Mouse (Mus musculus) forebrain, embryonic 11.5 days (tissue): ENCODE measurements around the gene Hprt. TPM values are rescaled to one million over a fixed set of nuclear protein-coding genes. Genes with fewer than 3 reads are reported as not detected.
"Not testable (repeated sequence)": the region's sequence is repeated elsewhere in the genome, so short reads cannot be mapped to it uniquely, and the experiment has no call there.

Experiments used
- ATAC-seq: fragments of 200-750 bp; cut with Nextera tagmentation; replicated peaks from 2 replicates; pipeline ENCODE4 v1.8.0; 2017; ENCODE audit warnings: moderate TSS enrichment; ENCODE audit not compliant: low FRiP score
- DNase-seq: peaks from one replicate; pipeline ENCODE4 v3.0.0-alpha.2; 2017; ENCODE audit warnings: low spot score
- H3K27ac ChIP-seq: fragments of 300-500 bp; sonication (generic); 2 replicates; pipeline ENCODE4 v1.5.1; 2014; ENCODE audit warnings: low read depth, low read length
- H3K27me3 ChIP-seq: fragments of 300-500 bp; sonication (generic); 2 replicates; pipeline ENCODE4 v1.6.1; 2014; ENCODE audit warnings: mild to moderate bottlenecking, low read length, mixed read lengths; ENCODE audit not compliant: control insufficient read depth, insufficient read depth
- H3K36me3 ChIP-seq: fragments of 300-500 bp; sonication (generic); 2 replicates; pipeline ENCODE4 v1.6.1; 2014; ENCODE audit warnings: mild to moderate bottlenecking, low read length, moderate library complexity, mixed read lengths; ENCODE audit not compliant: control insufficient read depth, insufficient read depth
- H3K4me1 ChIP-seq: fragments of 300-500 bp; sonication (generic); replicated peaks from 2 replicates; pipeline ENCODE4 v1.6.1; 2014; ENCODE audit warnings: low read length, mixed read lengths; ENCODE audit not compliant: control insufficient read depth, insufficient read depth
- H3K4me2 ChIP-seq: fragments of 300-500 bp; sonication (generic); 2 replicates; pipeline ENCODE4 v1.6.1; 2014; ENCODE audit warnings: low read depth, mild to moderate bottlenecking, low read length, moderate library complexity, mixed read lengths; ENCODE audit not compliant: severe bottlenecking
- H3K4me3 ChIP-seq: fragments of 300-500 bp; sonication (generic); 2 replicates; pipeline ENCODE4 v1.5.1; 2014; ENCODE audit warnings: low read depth, low read length
- H3K9ac ChIP-seq: fragments of 300-500 bp; sonication (generic); 2 replicates; pipeline ENCODE4 v1.6.1; 2014; ENCODE audit warnings: low read length
- H3K9me3 ChIP-seq: fragments of 300-500 bp; sonication (generic); 2 replicates; pipeline ENCODE4 v1.6.1; 2016; ENCODE audit warnings: low read length, mixed read lengths; ENCODE audit not compliant: control insufficient read depth
- WGBS: fragments of 180-500 bp; shearing (Covaris S2); extraction: QIAGEN DNeasy Blood & Tissue Kit; methylation state at CpG from one replicate; pipeline ENCODE4 v1.1.7; 2014; 5-methylcytosine and 5-hydroxymethylcytosine counted together
- polyA plus RNA-seq: library from polyadenylated mRNA; unstranded; fragments of >200 nt; fragmentation: Nextera tagmentation; extraction: Ambion mirVana; gene quantifications from 2 replicates; pipeline ENCODE4 v1.2.1, GENCODE M21; 2014

The Hprt gene
- polyA plus RNA-seq, 1 experiment from 2014 or later: 81.6 TPM

- H3K4me2 ChIP-seq: no peak overlapping the region
- H3K27ac ChIP-seq: no peak overlapping the region
- H3K36me3 ChIP-seq: no peaks in the 10 kb centered on the region
- H3K4me3 ChIP-seq: no peak overlapping the region
- no peaks in the 10 kb centered on the region for H3K4me1 ChIP-seq
- no peaks in the 10 kb centered on the region for H3K9me3 ChIP-seq
- WGBS: 95% methylated on average over 1 of the region's 1 CpGs
- ATAC-seq (no peak), DNase-seq (no peak)
- no peak overlapping the region for H3K9ac ChIP-seq
- H3K27me3 ChIP-seq: no peaks in the 10 kb centered on the region
Observed at GRCm38 (mm10) chrX:52972680-52973079, 15.3 kb upstream of the Hprt start.

GRCm38 (mm10) chrX:52978576-52978975 is 9.4 kb upstream of the Hprt start:
- DNase-seq (no peak), ATAC-seq (no peak)
- Histone ChIP-seq H3K4me1 (no peaks in the 10 kb centered on the region), H3K9me3 (no peaks in the 10 kb centered on the region), H3K4me3 (no peak overlapping the region), H3K9ac (no peak overlapping the region), H3K27ac (no peak overlapping the region), H3K4me2 (no peak overlapping the region), H3K36me3 (no peaks in the 10 kb centered on the region), H3K27me3 (no peaks in the 10 kb centered on the region)
- WGBS: 49% methylated on average over 1 of the region's 1 CpGs

GRCm38 (mm10) chrX:52981378-52981777 is 6.6 kb upstream of the Hprt start:
- Histone ChIP-seq H3K9me3 (no peaks in the 10 kb centered on the region), H3K9ac (no peak overlapping the region), H3K27me3 (no peaks in the 10 kb centered on the region), H3K4me2 (no peak overlapping the region), H3K27ac (no peak overlapping the region), H3K36me3 (no peaks in the 10 kb centered on the region), H3K4me1 (no peaks in the 10 kb centered on the region), H3K4me3 (no peak overlapping the region)
- WGBS: 84% methylated on average over 3 of the region's 3 CpGs
- ATAC-seq (no peak), DNase-seq (no peak)

- not testable (repeated sequence) for H3K27me3 ChIP-seq, H3K36me3 ChIP-seq, DNase-seq, H3K9ac ChIP-seq, ATAC-seq, H3K4me3 ChIP-seq, H3K27ac ChIP-seq, H3K9me3 ChIP-seq, H3K4me2 ChIP-seq, H3K4me1 ChIP-seq
- 91% methylated on average over 5 of the region's 5 CpGs for WGBS
Observed at GRCm38 (mm10) chrX:52994726-52995125, 6.8 kb downstream of the Hprt start.

GRCm38 (mm10) chrX:53004887-53005286 is 16.9 kb downstream of the Hprt start:
- not testable (repeated sequence) for DNase-seq, H3K4me1 ChIP-seq, H3K9ac ChIP-seq, H3K4me3 ChIP-seq, H3K4me2 ChIP-seq, H3K9me3 ChIP-seq, H3K27me3 ChIP-seq, H3K36me3 ChIP-seq, ATAC-seq, H3K27ac ChIP-seq
- 61% methylated on average over 4 of the region's 4 CpGs for WGBS

GRCm38 (mm10) chrX:53006062-53006461 is 18.1 kb downstream of the Hprt start:
- Histone ChIP-seq H3K9me3 (no peaks in the 10 kb centered on the region), H3K4me1 (no peaks in the 10 kb centered on the region), H3K36me3 (no peaks in the 10 kb centered on the region), H3K27ac (no peak overlapping the region), H3K9ac (no peak overlapping the region), H3K4me2 (no peak overlapping the region), H3K27me3 (no peaks in the 10 kb centered on the region), H3K4me3 (no peak overlapping the region)
- ATAC-seq (no peak), DNase-seq (no peak)
- WGBS: 61% methylated on average over 3 of the region's 3 CpGs

- H3K4me1 ChIP-seq: no peaks in the 10 kb centered on the region
- no peak overlapping the region for H3K27ac ChIP-seq
- ATAC-seq (no peak), DNase-seq (no peak)
- no peaks in the 10 kb centered on the region for H3K27me3 ChIP-seq
- H3K4me3 ChIP-seq: no peak overlapping the region
- no peak overlapping the region for H3K9ac ChIP-seq
- H3K9me3 ChIP-seq: no peaks in the 10 kb centered on the region
- H3K4me2 ChIP-seq: no peak overlapping the region
- H3K36me3 ChIP-seq: no peaks in the 10 kb centered on the region
Observed at GRCm38 (mm10) chrX:53015549-53015948, 27.6 kb downstream of the Hprt start.

GRCm38 (mm10) chrX:53023021-53023420 is 35.1 kb downstream of the Hprt start:
- no peaks in the 10 kb centered on the region for H3K27me3 ChIP-seq
- no peak overlapping the region for H3K27ac ChIP-seq
- H3K9me3 ChIP-seq: no peaks in the 10 kb centered on the region
- no peak for DNase-seq
- H3K36me3 ChIP-seq: no peaks in the 10 kb centered on the region
- 92% methylated on average over 2 of the region's 2 CpGs for WGBS
- no peak overlapping the region for H3K4me3 ChIP-seq
- no peak for ATAC-seq
- no peak overlapping the region for H3K4me2 ChIP-seq
- H3K9ac ChIP-seq: no peak overlapping the region
- H3K4me1 ChIP-seq: no peaks in the 10 kb centered on the region

GRCm38 (mm10) chrX:53024268-53024667 is 36.3 kb downstream of the Hprt start:
- H3K4me1 ChIP-seq, H3K4me3 ChIP-seq, H3K27ac ChIP-seq, H3K9ac ChIP-seq, H3K9me3 ChIP-seq, ATAC-seq, H3K27me3 ChIP-seq, H3K36me3 ChIP-seq, H3K4me2 ChIP-seq: not testable (repeated sequence)
- 25% methylated on average over 3 of the region's 3 CpGs for WGBS
- DNase-seq: peak; percentile 51
